Mouse (Mus musculus) ES-E14 (cell line): ENCODE results near the gene D430042O09Rik. TPM values are rescaled to one million over a fixed set of nuclear protein-coding genes. Genes with fewer than 3 reads are reported as not detected.
"Not testable (repeated sequence)": the region's sequence is repeated elsewhere in the genome, so short reads cannot be mapped to it uniquely, and the experiment has no call there.

Source experiments
- DNase-seq: peaks from one replicate; pipeline ENCODE4 v3.0.0-alpha.2; 2013; ENCODE audit warnings: low read depth, low spot score
- H3K27ac ChIP-seq: 2 replicates; pipeline ENCODE4 v1.5.1; 2012; ENCODE audit warnings: low read depth, mild to moderate bottlenecking, low read length, moderate library complexity, mixed read lengths; ENCODE audit not compliant: poor library complexity, insufficient read depth, severe bottlenecking
- H3K36me3 ChIP-seq: 2 replicates; pipeline ENCODE4 v1.6.1; 2012; ENCODE audit warnings: mild to moderate bottlenecking, low read length, moderate library complexity, mixed read lengths; ENCODE audit not compliant: control insufficient read depth, poor library complexity, insufficient read depth, severe bottlenecking
- H3K4me1 ChIP-seq, 2 experiments: fragments of 150-350 bp in 1 of 2; sonication (generic) in 1 of 2; 2 replicates each; pipeline ENCODE4 v1.6.1; 2012; ENCODE audit warnings: low read length in 2 of 2, mild to moderate bottlenecking in 1 of 2, mixed read lengths in 1 of 2; ENCODE audit not compliant: control insufficient read depth in 2 of 2, insufficient read depth in 2 of 2, poor library complexity in 1 of 2
- H3K4me3 ChIP-seq, 2 experiments: fragments of 150-350 bp in 1 of 2; sonication (generic) in 1 of 2; 2 replicates each; pipeline ENCODE4 v1.5.1; 2012; ENCODE audit warnings: low read length in 2 of 2, low read depth in 1 of 2, mild to moderate bottlenecking in 1 of 2, mixed read lengths in 1 of 2; ENCODE audit not compliant: insufficient read depth in 1 of 2, poor library complexity in 1 of 2, severe bottlenecking in 1 of 2
- H3K9ac ChIP-seq: 2 replicates; pipeline ENCODE4 v1.6.1; 2012; ENCODE audit warnings: low read depth, mild to moderate bottlenecking, low read length, mixed read lengths; ENCODE audit not compliant: poor library complexity, insufficient read depth, severe bottlenecking
- H3K9me3 ChIP-seq: fragments of 150-350 bp; sonication (generic); 2 replicates; pipeline ENCODE4 v1.6.1; 2012; ENCODE audit warnings: low read depth, mild to moderate bottlenecking, low read length; ENCODE audit not compliant: control insufficient read depth, insufficient read depth
- CHD2 ChIP-seq: IDR thresholded peaks from 2 replicates; pipeline ENCODE4 v1.6.1; 2014; ENCODE audit warnings: mild to moderate bottlenecking, low read depth, low read length, inconsistent platforms
- HCFC1 ChIP-seq: IDR thresholded peaks from 2 replicates; pipeline ENCODE4 v1.6.1; 2012; ENCODE audit warnings: low read length, inconsistent platforms, borderline replicate concordance; ENCODE audit not compliant: insufficient read depth
- MAFK ChIP-seq: IDR thresholded peaks from 2 replicates; pipeline ENCODE4 v1.6.1; 2014; ENCODE audit warnings: mild to moderate bottlenecking, low read depth, low read length, inconsistent platforms; ENCODE audit not compliant: insufficient read depth
- ZC3H11A ChIP-seq: IDR thresholded peaks from 2 replicates; pipeline ENCODE4 v1.6.1; 2012; ENCODE audit warnings: low read depth, mild to moderate bottlenecking, inconsistent platforms, low read length, borderline replicate concordance
- ZNF384 ChIP-seq: IDR thresholded peaks from 2 replicates; pipeline ENCODE4 v1.6.1; 2012; ENCODE audit warnings: low read depth, low read length, inconsistent platforms
- in situ Hi-C, 2 experiments: fragments of 600-800 bp; cut with MboI; formaldehyde crosslinking; loops; one replicate each; pipeline ENCODE4 v1.15.1; 2025; ENCODE audit warnings: low sequenced_read_pairs in 2 of 2, inconsistent platforms in 1 of 2; ENCODE audit not compliant: unreplicated experiment in 2 of 2
- total RNA-seq: library from RNA; depleted of rRNA; stranded (reverse); fragments of 300-350 nt; gene quantifications from 2 replicates; pipeline ENCODE4 v1.2.3, GENCODE M21; 2012

The D430042O09Rik gene
- total RNA-seq, 1 experiment = 4.4 TPM

DNA sequence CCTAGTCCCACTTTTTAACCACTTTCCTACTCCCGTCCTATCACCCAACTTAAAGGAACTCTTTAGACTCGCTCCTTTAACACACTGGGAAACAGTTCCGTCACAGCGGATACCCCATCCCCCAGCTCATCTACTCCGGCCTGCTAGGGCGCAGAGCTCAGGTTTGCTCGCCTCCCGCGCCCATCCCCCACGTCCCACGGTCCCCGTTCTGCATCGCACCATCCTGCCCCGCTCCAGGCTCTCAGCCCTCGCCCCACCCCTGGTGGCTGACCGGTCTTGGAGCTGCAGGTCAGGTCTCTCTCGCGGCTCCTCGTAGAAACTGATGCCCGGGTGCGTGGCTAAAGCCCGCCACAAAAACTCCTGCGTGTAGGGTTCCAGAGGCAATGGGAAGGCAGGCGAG lies 502 bp upstream of the D430042O09Rik start:
- peaks cover 15% of the 10 kb centered on the region for H3K36me3 ChIP-seq
- 0 out of 2 replicates have a peak overlapping the region, but pooled peaks have one; percentile 19 for H3K27ac ChIP-seq
- H3K4me1 ChIP-seq = peaks cover 2 to 6% of the 10 kb centered on the region in 2 experiments; a peak in 1 of 4 replicates
- TF ChIP-seq CHD2 (no peak), MAFK (no peak), HCFC1 (no peak), ZC3H11A (no peak)
- peak overlapping the region; percentile 79 to 85 for H3K4me3 ChIP-seq
- in situ Hi-C loops = no loop called here
- peak overlapping the region; percentile 86 for H3K9ac ChIP-seq
- no peaks in the 10 kb centered on the region for H3K9me3 ChIP-seq
- no peak for DNase-seq

DNA sequence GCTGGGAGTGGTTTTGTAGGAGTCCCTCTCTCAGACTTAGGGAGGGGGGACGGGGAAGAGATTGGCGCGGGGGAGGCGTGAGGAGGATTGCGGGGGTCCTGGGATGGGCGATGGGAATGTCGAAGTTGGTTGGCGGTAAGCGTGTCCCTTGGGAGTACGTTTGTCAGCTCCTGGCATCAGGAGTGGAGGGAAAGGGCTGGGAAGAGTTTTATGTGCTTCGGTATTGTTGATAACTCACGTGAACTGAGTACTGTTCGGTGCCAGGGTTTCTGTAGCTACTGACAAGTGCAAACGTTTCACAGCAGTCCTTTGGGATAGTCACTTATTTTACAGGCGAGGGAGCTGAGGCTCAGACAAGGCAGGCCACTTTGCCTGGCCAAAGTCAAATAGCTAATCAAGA lies 412 bp downstream of the D430042O09Rik start:
- H3K27ac ChIP-seq = no peak overlapping the region
- no peak for TF ChIP-seq MAFK
- no peak for TF ChIP-seq HCFC1
- no peak for TF ChIP-seq ZC3H11A
- TF ChIP-seq CHD2 = no peak
- in situ Hi-C loops = no loop called here

DNA sequence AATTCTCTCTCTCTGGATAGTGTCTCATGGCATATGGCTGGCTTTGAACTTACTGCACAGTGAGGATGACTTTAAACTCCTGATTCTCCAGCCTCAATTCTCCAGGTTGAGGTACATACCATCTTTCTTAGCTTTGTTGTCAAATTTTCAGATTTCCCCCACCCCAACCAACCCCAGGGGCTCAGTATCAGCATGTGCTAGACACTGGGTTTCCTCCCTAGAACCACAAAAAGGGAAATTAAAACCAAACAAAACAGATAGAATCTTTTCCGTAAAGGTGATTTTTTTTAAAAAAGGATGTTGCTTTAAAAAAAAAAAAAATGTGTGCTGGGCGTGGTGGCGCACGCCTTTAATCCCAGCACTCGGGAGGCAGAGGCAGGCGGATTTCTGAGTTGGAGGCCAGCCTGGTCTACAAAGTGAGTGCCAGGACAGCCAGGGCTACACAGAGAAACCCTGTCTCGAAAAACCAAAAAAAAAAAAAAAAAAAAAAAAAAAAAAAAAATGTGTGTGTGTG lies 5.9 kb downstream of the D430042O09Rik start:
- H3K4me3 ChIP-seq, DNase-seq, H3K9me3 ChIP-seq, H3K9ac ChIP-seq, H3K27ac ChIP-seq, H3K36me3 ChIP-seq: not testable (repeated sequence)
- in situ Hi-C loops = loop anchor here in 1 of 2 experiments (10.0 kb wide), 1 partner anchor 59 kb away; no protein-coding TSS in a partner anchor
- TF ChIP-seq ZNF384 = peak; percentile 73; the same call in 1 of the 2 replicates
- peaks cover 3 to 10% of the 10 kb centered on the region in 2 experiments for H3K4me1 ChIP-seq

More for the DNA sequence above, 412 bp downstream of the D430042O09Rik start:
- Histone ChIP-seq H3K4me1 (peaks cover 2 to 6% of the 10 kb centered on the region in 2 experiments; a peak in 1 of 4 replicates), H3K9ac (peak overlapping the region; percentile 84), H3K4me3 (peak overlapping the region; percentile 79 to 87), H3K36me3 (peaks cover 9% of the 10 kb centered on the region), H3K9me3 (no peaks in the 10 kb centered on the region)
- DNase-seq = no peak

DNA sequence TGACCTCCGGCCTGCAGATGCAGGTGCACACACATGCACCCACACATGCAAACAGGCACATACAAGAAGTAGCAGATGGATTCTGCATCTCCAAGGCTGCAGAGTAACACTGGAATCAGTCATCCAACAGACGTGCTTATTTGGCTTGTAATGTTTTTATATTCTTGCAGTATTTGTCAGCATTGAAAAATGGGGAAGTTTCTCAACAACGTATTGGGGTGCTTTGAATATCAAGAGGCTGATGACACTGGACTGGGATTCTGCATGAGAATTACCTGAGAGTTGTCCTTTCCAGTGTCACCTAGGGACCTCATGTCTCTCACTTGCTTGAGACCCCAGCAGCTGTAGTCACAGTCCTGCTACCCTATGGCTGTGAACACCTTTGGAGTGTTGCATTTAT lies 7.1 kb downstream of the D430042O09Rik start:
- DNase-seq = no peak
- Histone ChIP-seq H3K9me3 (no peaks in the 10 kb centered on the region), H3K9ac (no peak overlapping the region), H3K36me3 (no peaks in the 10 kb centered on the region), H3K4me3 (no peak overlapping the region), H3K27ac (no peak overlapping the region), H3K4me1 (peaks cover 3 to 10% of the 10 kb centered on the region in 2 experiments)
- TF ChIP-seq ZC3H11A (no peak), ZNF384 (no peak), CHD2 (no peak), HCFC1 (no peak), MAFK (no peak)
- in situ Hi-C loops = loop anchor here in 1 of 2 experiments (10.0 kb wide), 1 partner anchor 60 kb away; no protein-coding TSS in a partner anchor

DNA sequence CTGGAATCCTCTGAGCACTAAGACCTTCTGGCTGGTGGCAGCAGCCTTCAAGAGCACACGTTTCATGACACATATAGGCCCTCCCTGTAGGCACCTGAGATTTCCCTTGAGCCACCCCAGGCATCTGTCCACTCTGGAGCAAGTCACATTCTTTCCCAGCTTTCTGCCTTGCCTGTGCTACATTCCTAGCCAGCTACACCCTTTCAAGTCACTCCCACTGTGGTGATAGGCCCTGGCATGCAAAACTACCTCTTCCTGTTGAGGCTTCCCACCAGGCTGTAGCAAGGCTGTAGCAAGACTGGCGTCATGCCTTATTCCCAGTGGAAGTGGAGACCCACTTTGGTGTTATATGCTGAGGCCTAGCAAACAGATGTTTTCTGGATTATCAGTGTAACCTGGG lies 9.0 kb downstream of the D430042O09Rik start:
- Histone ChIP-seq H3K4me3 (no peak overlapping the region), H3K4me1 (peaks cover 3 to 10% of the 10 kb centered on the region in 2 experiments), H3K9ac (no peak overlapping the region), H3K27ac (peak overlapping the region; percentile 34; the same call in 1 of the 2 replicates), H3K9me3 (no peaks in the 10 kb centered on the region), H3K36me3 (no peaks in the 10 kb centered on the region)
- TF ChIP-seq ZNF384 = no peak
- no peak for TF ChIP-seq ZC3H11A
- no peak for TF ChIP-seq MAFK
- no peak for TF ChIP-seq HCFC1
- TF ChIP-seq CHD2 = no peak
- in situ Hi-C loops = loop anchor here in 1 of 2 experiments (10.0 kb wide), 1 partner anchor 62 kb away; no protein-coding TSS in a partner anchor
- DNase-seq = no peak
